Mouse (Mus musculus) small intestine, adult 2 months (tissue): ENCODE data around the gene Fancd2. TPM values are rescaled to one million over a fixed set of nuclear protein-coding genes. Genes with fewer than 3 reads are reported as not detected.
A peak's percentile ranks its signal among the peaks of the same experiment; 100 is the strongest.

Experiments used
- H3K27ac ChIP-seq: fragments of 200-500 bp; 2 replicates; pipeline ENCODE4 v1.5.1; 2012; ENCODE audit warnings: low read depth, low read length, control low read depth, inconsistent platforms; ENCODE audit not compliant: insufficient read depth
- H3K27me3 ChIP-seq: fragments of 200-500 bp; 2 replicates; pipeline ENCODE4 v1.6.1; 2012; ENCODE audit warnings: mild to moderate bottlenecking, moderate library complexity, low read length, inconsistent platforms; ENCODE audit not compliant: control insufficient read depth, insufficient read depth
- H3K36me3 ChIP-seq: fragments of 200-500 bp; 2 replicates; pipeline ENCODE4 v1.6.1; 2012; ENCODE audit warnings: mild to moderate bottlenecking, low read length, control low read depth, inconsistent platforms; ENCODE audit not compliant: control insufficient read depth, insufficient read depth
- H3K4me1 ChIP-seq: fragments of 200-500 bp; 2 replicates; pipeline ENCODE4 v1.6.1; 2012; ENCODE audit warnings: low read length, inconsistent platforms, mixed read lengths; ENCODE audit not compliant: control insufficient read depth, insufficient read depth, insufficient read length
- H3K4me3 ChIP-seq: fragments of 200-500 bp; 2 replicates; pipeline ENCODE4 v1.5.1; 2012; ENCODE audit warnings: low read depth, mild to moderate bottlenecking, control low read depth, inconsistent platforms, low read length, moderate library complexity
- CTCF ChIP-seq: fragments of 200-500 bp; IDR thresholded peaks from 2 replicates; pipeline ENCODE4 v1.5.1; 2012; ENCODE audit warnings: low read depth, mild to moderate bottlenecking, control low read depth, inconsistent platforms, low read length, moderate library complexity, mixed read lengths; ENCODE audit not compliant: insufficient replicate concordance, insufficient read length; ENCODE audit errors: extremely low read depth
- POLR2A ChIP-seq: fragments of 200-500 bp; IDR thresholded peaks from 2 replicates; pipeline ENCODE4 v1.6.1; 2012; ENCODE audit warnings: low read depth, mild to moderate bottlenecking, control low read depth, inconsistent platforms, low read length, moderate library complexity
- WGBS: fragments of 180-500 bp; shearing (Covaris S2); methylation state at CpG from one replicate; pipeline ENCODE4 v1.1.7; 2018; 5-methylcytosine and 5-hydroxymethylcytosine counted together
- polyA plus RNA-seq: library from polyadenylated mRNA; depleted of rRNA; stranded (reverse); fragments of >200 nt; gene quantifications from 2 replicates; pipeline ENCODE4 v1.2.3, GENCODE M21; 2012

Fancd2 gene
- polyA plus RNA-seq, 1 experiment: 0.93 TPM

- Histone ChIP-seq H3K36me3 (peaks cover 16% of the 10 kb centered on the region), H3K27ac (no peak overlapping the region), H3K4me1 (peaks cover 20% of the 10 kb centered on the region), H3K27me3 (no peaks in the 10 kb centered on the region), H3K4me3 (no peak overlapping the region)
- 86% methylated on average over 24 of the region's 24 CpGs for WGBS
- TF ChIP-seq CTCF (no peak), POLR2A (no peak)
Measured at GRCm38 (mm10) chr6:113492101-113492864, 39.2 kb upstream of the Fancd2 start.

DNA sequence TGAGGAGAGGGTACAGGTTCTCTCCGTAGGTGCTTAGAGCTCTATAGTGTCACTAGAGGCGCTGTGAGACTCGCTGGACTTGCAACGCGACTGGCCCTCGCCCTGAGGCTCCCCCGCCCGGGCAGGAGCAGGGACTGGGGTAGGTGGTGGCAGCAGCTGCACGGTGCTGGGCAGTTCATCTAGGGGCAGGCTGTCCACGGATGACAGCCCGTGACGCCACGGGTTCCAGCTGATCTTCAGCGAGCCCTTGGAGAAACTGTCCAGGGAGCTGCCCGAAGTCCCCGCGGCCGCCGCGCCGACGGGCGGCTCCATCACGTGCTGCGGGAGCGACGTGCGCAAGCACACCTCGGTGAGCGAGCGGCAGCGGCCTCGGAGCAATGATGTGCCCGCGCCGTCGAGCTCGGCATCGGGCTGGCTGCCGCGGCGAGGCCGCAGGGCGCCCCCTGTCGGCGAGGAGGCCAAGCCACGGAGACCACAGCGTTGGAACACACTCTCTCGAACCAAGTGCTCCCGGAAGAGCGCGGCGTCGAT, 37.2 kb upstream of the Fancd2 start:
- Histone ChIP-seq H3K36me3 (peaks cover 10% of the 10 kb centered on the region), H3K4me3 (peak overlapping the region; percentile 64), H3K27me3 (no peaks in the 10 kb centered on the region), H3K4me1 (peaks cover 13% of the 10 kb centered on the region), H3K27ac (peak overlapping the region; percentile 44)
- TF ChIP-seq POLR2A (no peak; the same call in 1 of the 2 replicates), CTCF (peak; percentile 76)
- under 1% methylated on average over 54 of the region's 54 CpGs for WGBS

- Histone ChIP-seq H3K27me3 (no peaks in the 10 kb centered on the region), H3K27ac (no peak overlapping the region), H3K4me3 (peak overlapping the region; percentile 64), H3K4me1 (peaks cover 13% of the 10 kb centered on the region), H3K36me3 (peaks cover 3% of the 10 kb centered on the region; the same call in 1 of the 2 replicates)
- TF ChIP-seq CTCF: no peak
- no peak for TF ChIP-seq POLR2A
- WGBS: 44% methylated on average over 28 of the region's 28 CpGs
Measured at GRCm38 (mm10) chr6:113495071-113495675, 36.3 kb upstream of the Fancd2 start.

DNA sequence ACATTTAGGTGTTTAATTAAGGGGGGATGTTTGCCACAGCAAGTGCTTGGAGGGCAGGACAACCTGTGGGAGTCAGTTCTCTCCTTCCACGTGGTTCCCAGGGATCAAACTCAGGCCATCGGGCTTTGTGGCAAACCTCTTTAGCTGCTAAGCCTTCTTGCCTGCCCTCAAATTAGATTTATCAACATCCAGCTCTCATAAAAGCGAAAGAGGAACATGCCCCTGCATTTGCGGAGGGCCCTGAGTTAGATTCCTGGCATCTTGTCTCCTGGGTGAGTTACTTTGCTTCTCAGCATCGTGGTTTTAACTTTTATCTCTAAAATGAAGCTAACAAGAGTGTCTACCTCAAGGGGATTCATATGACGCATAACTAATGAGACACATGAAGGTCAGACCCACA, 32.1 kb upstream of the Fancd2 start:
- Histone ChIP-seq H3K4me3 (no peak overlapping the region), H3K27ac (no peak overlapping the region), H3K36me3 (no peaks in the 10 kb centered on the region), H3K27me3 (0 out of 2 replicates have a peak, but pooled peaks cover 8% of the 10 kb centered on the region), H3K4me1 (peaks cover 10% of the 10 kb centered on the region)
- TF ChIP-seq CTCF (no peak), POLR2A (no peak)
- WGBS: 68% methylated on average over 6 of the region's 6 CpGs

DNA sequence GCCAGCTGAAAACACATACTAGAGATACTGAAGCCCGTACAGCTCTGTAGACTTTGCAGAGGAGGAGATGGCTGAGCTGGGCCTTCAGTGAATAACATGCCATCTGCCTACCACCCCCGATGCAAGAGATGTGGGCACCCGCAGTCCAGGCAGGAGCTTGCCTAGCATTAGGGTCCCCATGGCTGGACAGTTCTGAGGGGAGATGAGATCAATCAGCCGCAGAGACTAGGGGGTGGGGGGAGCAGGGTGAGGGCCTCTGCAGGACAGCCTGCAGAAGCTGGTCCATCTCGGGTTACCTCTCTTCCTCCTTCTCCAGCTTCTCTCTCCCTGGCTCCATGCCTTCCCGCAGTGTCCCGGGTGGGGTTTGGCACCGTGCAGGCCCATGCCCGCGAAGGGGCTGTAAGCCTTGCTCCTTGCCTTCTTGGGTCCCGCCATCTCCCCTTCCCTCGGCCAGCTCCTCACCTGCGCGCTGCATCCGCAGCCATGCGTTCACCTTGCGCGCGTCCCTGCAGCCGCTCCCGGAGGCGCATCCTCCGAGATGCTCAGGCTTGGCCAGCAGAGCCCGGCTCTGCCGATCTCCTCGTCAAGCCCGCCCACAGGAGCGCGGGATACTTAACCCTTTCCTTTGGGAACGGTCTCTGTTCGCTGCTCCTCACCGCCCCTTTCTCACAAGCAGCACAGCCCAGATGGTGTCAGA, 29.9 kb upstream of the Fancd2 start, which contains the start of gene Prrt3:
Gene Prrt3 (minus strand): TSS at position 544 of the 697 bp plus-strand sequence.
- Histone ChIP-seq H3K27ac (no peak within 1 kb of the TSS), H3K4me1 (no peaks in the 10 kb centered on the region), H3K36me3 (no peaks in the 10 kb centered on the region), H3K4me3 (no peak within 1 kb of the TSS), H3K27me3 (0 out of 2 replicates have a peak, but pooled peaks cover 8% of the 10 kb centered on the region)
- WGBS: 8% methylated on average over 32 of the region's 32 CpGs
- TF ChIP-seq CTCF (no peak), POLR2A (no peak)

GRCm38 (mm10) chr6:113502801-113503200, 28.7 kb upstream of the Fancd2 start:
- Histone ChIP-seq H3K27ac (no peak overlapping the region), H3K27me3 (0 out of 2 replicates have a peak, but pooled peaks cover 8% of the 10 kb centered on the region), H3K4me1 (no peaks in the 10 kb centered on the region), H3K4me3 (no peak overlapping the region), H3K36me3 (no peaks in the 10 kb centered on the region)
- TF ChIP-seq POLR2A (no peak), CTCF (no peak)
- WGBS: 86% methylated on average over 2 of the region's 2 CpGs

DNA sequence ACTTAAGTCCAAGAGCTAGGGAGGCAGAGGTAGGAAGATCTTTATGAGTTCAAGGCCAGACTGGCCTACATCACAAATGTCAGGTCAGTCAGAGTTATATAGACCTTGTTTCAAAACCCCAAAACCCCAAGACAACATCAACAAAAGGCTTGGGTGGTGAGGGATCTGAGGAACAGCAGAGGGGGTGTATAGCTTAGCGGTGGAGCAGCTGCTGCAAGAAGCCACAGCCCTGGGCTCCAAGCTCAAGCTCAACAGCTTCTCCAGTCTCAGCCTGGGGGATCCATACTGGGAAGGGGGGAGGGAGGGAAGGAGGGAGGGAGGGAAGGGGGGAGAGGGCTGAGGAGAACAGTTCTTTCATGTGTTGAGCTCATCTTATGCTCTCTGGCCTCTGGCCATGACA, 25.8 kb upstream of the Fancd2 start:
- no peak overlapping the region for H3K4me3 ChIP-seq
- no peak for TF ChIP-seq CTCF
- TF ChIP-seq POLR2A: no peak
- H3K27me3 ChIP-seq: 0 out of 2 replicates have a peak, but pooled peaks cover 6% of the 10 kb centered on the region
- no peaks in the 10 kb centered on the region for H3K4me1 ChIP-seq
- H3K36me3 ChIP-seq: no peaks in the 10 kb centered on the region
- WGBS: 85% methylated on average over 1 of the region's 1 CpGs
- H3K27ac ChIP-seq: no peak overlapping the region
